Mouse (Mus musculus): ENCODE data around the gene Rbms3. TPM values are rescaled to one million over a fixed set of nuclear protein-coding genes. Genes with fewer than 3 reads are reported as not detected.

Gene Rbms3
- total and polyA plus RNA-seq, 2 experiments from 2014 or later: 43.3 to 59.9 TPM

DNA sequence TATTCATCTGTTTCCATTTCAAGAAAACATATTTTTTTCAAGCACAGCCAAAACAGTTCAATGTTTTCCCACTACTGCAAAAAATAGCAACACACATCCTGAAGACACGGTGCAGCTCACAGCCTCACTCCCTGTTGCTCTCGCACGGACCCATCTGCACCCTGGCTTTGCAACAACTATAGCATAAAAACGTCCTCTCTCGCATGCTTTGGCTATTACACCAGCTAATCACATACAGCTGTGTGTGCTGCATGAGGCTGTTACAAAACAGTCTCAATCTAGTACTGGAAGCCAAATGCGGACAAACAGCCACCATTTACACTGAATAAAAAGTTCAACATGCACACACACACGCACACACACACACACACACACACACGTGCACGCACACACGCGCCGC is 383.5 kb downstream of the Rbms3 start:
- H3K4me2 ChIP-seq (ENCODE audit: low read depth, low read length, poor library complexity, severe bottlenecking): no peak overlapping the region
- DNase-seq (ENCODE audit: low spot score) (no peak), ATAC-seq (ENCODE audit: low FRiP score) (no peak)

DNA sequence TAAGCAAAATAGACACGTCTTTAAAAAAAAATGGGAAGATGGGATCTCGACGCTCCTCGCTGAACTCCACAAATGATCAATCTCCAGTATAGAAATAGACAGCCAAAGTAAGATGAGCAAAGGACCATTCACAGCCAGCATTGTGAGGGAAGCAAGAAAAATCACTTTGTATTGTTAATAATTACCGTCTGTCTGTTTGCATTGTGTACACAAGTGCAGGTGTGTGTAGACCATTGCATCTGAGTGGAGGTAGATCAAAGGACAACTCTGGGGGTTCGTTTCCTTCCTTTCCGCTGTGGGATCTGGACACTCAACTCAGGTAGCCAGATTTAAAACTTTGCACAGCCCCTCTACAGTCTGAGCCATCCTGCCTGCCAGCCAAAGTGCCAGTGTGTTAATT is 386.3 kb downstream of the Rbms3 start:
- H3K27ac ChIP-seq (ENCODE audit: low read depth, low read length): no peak overlapping the region
- no peak overlapping the region for H3K4me3 ChIP-seq (ENCODE audit: low read depth, low read length)
- DNase-seq (ENCODE audit: low spot score) (no peak), ATAC-seq (ENCODE audit: low FRiP score) (no peak)
- no peak for TF ChIP-seq CTCF (IDR thresholded peaks at IDR 0.05)
- no peaks in the 10 kb centered on the region for H3K36me3 ChIP-seq (ENCODE audit: insufficient read depth, low read length)
- H3K4me1 ChIP-seq (ENCODE audit: insufficient read depth, low read length): no peaks in the 10 kb centered on the region
- no peak overlapping the region for H3K9ac ChIP-seq (replicated peaks; ENCODE audit: low read length, poor library complexity, severe bottlenecking)
- WGBS: 96% methylated on average over 7 of the region's 7 CpGs
- H3K27me3 ChIP-seq (ENCODE audit: insufficient read depth, low read length): no peaks in the 10 kb centered on the region
- H3K9me3 ChIP-seq (ENCODE audit: low read length): peaks cover 9% of the 10 kb centered on the region; the same call in 1 of the 2 replicates
- H3K4me2 ChIP-seq (ENCODE audit: low read depth, low read length, poor library complexity, severe bottlenecking): no peak overlapping the region

More for the DNA sequence above, 383.5 kb downstream of the Rbms3 start:
- H3K27me3 ChIP-seq (ENCODE audit: insufficient read depth, low read length): no peaks in the 10 kb centered on the region
- no peak for TF ChIP-seq CTCF (IDR thresholded peaks at IDR 0.05)
- no peak overlapping the region for H3K9ac ChIP-seq (replicated peaks; ENCODE audit: low read length, poor library complexity, severe bottlenecking)
- 78% methylated on average over 12 of the region's 12 CpGs for WGBS
- no peak overlapping the region for H3K27ac ChIP-seq (ENCODE audit: low read depth, low read length)
- H3K36me3 ChIP-seq (ENCODE audit: insufficient read depth, low read length): no peaks in the 10 kb centered on the region
- no peak overlapping the region for H3K4me3 ChIP-seq (ENCODE audit: low read depth, low read length)
- H3K4me1 ChIP-seq (ENCODE audit: insufficient read depth, low read length): no peaks in the 10 kb centered on the region
- peaks cover 8% of the 10 kb centered on the region; the same call in 1 of the 2 replicates for H3K9me3 ChIP-seq (ENCODE audit: low read length)

- no peak for DNase-seq (ENCODE audit: low spot score)
- Histone ChIP-seq H3K9ac (replicated peaks; ENCODE audit: low read length, poor library complexity, severe bottlenecking) (no peak overlapping the region), H3K27me3 (ENCODE audit: insufficient read depth, low read length) (no peaks in the 10 kb centered on the region), H3K4me1 (ENCODE audit: insufficient read depth, low read length) (no peaks in the 10 kb centered on the region), H3K4me3 (ENCODE audit: low read depth, low read length) (no peak overlapping the region), H3K9me3 (ENCODE audit: low read length) (no peaks in the 10 kb centered on the region), H3K27ac (ENCODE audit: low read depth, low read length) (no peak overlapping the region), H3K36me3 (ENCODE audit: insufficient read depth, low read length) (no peaks in the 10 kb centered on the region), H3K4me2 (ENCODE audit: low read depth, low read length, poor library complexity, severe bottlenecking) (no peak overlapping the region)
- no peak for ATAC-seq (ENCODE audit: low FRiP score)
- WGBS: 70% methylated on average over 6 of the region's 6 CpGs
- no peak for TF ChIP-seq CTCF (IDR thresholded peaks at IDR 0.05)
These were observed 395.0 kb downstream of the Rbms3 start for GRCm38 (mm10) chr9:117234726-117235075.

DNA sequence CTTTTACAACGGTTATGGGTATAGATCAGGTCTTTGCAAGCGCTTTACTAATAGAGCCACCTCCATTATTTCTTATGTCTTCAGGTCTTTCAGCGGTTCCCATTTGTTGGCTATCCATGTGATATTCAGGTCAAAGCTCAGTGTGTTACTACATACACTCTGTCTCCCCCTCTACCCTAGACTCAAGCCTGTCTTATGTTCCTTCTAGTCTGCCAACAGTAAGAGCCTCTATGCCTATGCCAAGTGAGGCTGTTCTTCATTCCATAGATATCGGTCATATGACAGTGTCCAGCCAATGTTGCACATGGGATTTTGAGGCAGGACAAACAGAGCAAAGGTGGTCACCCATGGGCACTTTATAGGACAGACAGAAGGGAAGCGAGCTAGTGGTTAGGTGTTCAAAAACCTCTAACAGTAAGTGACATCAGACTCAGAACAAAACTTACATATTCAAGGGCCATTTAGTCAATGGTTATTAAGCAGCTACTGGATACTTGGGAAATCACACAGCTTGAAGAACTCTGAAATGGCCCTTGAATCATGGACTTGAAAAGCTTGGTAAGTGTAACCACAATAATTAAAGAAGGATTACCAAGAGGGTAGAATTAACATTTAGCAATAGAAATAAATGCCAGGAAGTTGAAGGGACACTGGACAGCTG is 395.5 kb downstream of the Rbms3 start:
- no peaks in the 10 kb centered on the region for H3K27me3 ChIP-seq (ENCODE audit: insufficient read depth, low read length)
- H3K4me1 ChIP-seq (ENCODE audit: insufficient read depth, low read length): no peaks in the 10 kb centered on the region
- no peak overlapping the region for H3K27ac ChIP-seq (ENCODE audit: low read depth, low read length)
- H3K4me2 ChIP-seq (ENCODE audit: low read depth, low read length, poor library complexity, severe bottlenecking): no peak overlapping the region
- no peaks in the 10 kb centered on the region for H3K9me3 ChIP-seq (ENCODE audit: low read length)
- TF ChIP-seq CTCF (IDR thresholded peaks at IDR 0.05): no peak
- ATAC-seq (ENCODE audit: low FRiP score): no peak
- no peak overlapping the region for H3K9ac ChIP-seq (replicated peaks; ENCODE audit: low read length, poor library complexity, severe bottlenecking)
- no peaks in the 10 kb centered on the region for H3K36me3 ChIP-seq (ENCODE audit: insufficient read depth, low read length)
- no peak for DNase-seq (ENCODE audit: low spot score)
- H3K4me3 ChIP-seq (ENCODE audit: low read depth, low read length): no peak overlapping the region
- 96% methylated on average over 5 of the region's 5 CpGs for WGBS

DNA sequence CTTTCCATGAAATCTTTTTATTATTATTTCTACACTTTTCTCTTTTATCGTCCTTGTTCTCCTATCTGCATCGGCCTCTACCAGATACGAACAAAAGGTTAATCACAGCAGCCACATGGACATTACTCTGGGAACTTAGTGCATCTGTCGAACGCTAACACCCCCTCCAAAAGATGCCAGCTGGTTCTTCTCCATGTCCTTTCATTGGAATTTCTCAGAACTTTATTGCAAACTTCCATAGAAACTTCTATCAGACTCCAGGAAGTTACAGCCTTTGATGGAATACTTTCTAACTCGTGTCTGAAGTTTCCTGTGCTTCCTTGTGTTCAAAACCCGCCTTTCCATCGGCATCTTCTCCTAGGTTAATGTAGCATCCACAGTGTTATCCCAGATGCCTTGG is 407.0 kb downstream of the Rbms3 start:
- 91% methylated on average over 8 of the region's 8 CpGs for WGBS
- no peaks in the 10 kb centered on the region for H3K4me1 ChIP-seq (ENCODE audit: insufficient read depth, low read length)
- no peak for DNase-seq (ENCODE audit: low spot score)
- no peak overlapping the region for H3K9ac ChIP-seq (replicated peaks; ENCODE audit: low read length, poor library complexity, severe bottlenecking)
- H3K4me3 ChIP-seq (ENCODE audit: low read depth, low read length): no peak overlapping the region
- H3K4me2 ChIP-seq (ENCODE audit: low read depth, low read length, poor library complexity, severe bottlenecking): no peak overlapping the region
- no peak for TF ChIP-seq CTCF (IDR thresholded peaks at IDR 0.05)
- no peaks in the 10 kb centered on the region for H3K27me3 ChIP-seq (ENCODE audit: insufficient read depth, low read length)
- H3K9me3 ChIP-seq (ENCODE audit: low read length): no peaks in the 10 kb centered on the region
- H3K27ac ChIP-seq (ENCODE audit: low read depth, low read length): no peak overlapping the region
- no peak for ATAC-seq (ENCODE audit: low FRiP score)
- no peaks in the 10 kb centered on the region for H3K36me3 ChIP-seq (ENCODE audit: insufficient read depth, low read length)

DNA sequence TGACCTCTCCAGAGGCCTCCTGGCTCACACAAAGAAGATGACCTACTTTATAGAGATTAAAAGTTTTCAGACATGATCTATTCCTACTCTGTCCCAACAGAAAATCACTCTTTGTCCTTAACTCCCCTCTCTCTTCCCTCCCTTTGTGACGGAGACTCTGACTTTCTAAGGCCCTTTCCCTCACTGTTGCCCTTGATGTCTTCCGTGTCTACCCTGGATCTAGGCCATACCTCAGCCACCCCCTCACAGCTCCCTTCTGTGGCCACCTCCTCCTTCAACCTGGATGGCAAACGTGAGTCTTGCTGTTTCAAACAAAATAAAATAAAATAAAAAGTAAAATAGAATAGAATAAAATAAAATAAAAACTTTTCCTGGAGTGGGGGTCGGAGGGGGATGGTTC is 408.2 kb downstream of the Rbms3 start:
- 63% methylated on average over 4 of the region's 4 CpGs for WGBS
- no peak overlapping the region for H3K4me2 ChIP-seq (ENCODE audit: low read depth, low read length, poor library complexity, severe bottlenecking)
- no peaks in the 10 kb centered on the region for H3K9me3 ChIP-seq (ENCODE audit: low read length)
- no peak overlapping the region for H3K27ac ChIP-seq (ENCODE audit: low read depth, low read length)
- ATAC-seq (ENCODE audit: low FRiP score) (no peak), DNase-seq (ENCODE audit: low spot score) (no peak)
- H3K9ac ChIP-seq (replicated peaks; ENCODE audit: low read length, poor library complexity, severe bottlenecking): no peak overlapping the region
- no peaks in the 10 kb centered on the region for H3K27me3 ChIP-seq (ENCODE audit: insufficient read depth, low read length)
- H3K4me1 ChIP-seq (ENCODE audit: insufficient read depth, low read length): no peaks in the 10 kb centered on the region
- H3K36me3 ChIP-seq (ENCODE audit: insufficient read depth, low read length): no peaks in the 10 kb centered on the region
- no peak for TF ChIP-seq CTCF (IDR thresholded peaks at IDR 0.05)
- H3K4me3 ChIP-seq (ENCODE audit: low read depth, low read length): no peak overlapping the region

Data from midbrain, postnatal 0 days (tissue).